In genomic region chr8:121850436-121850820, GRCm38 (mm10) we compare ENCODE assay signal across 8 mouse cellular contexts. TPM values are rescaled to one million over a fixed set of nuclear protein-coding genes. Genes with fewer than 3 reads are reported as not detected.
A peak's percentile ranks its signal among the peaks of the same experiment; 100 is the strongest.
DNase-seq lines count a peak whose midpoint lies in the region; ATAC-seq and TF ChIP-seq lines count a peak whose summit lies in the region.

No protein-coding gene starts in this region.

- 41% methylated on average over 12 of the region's 12 CpGs for WGBS in lung, postnatal 0 days
- 34% methylated on average over 12 of the region's 12 CpGs for WGBS in forebrain, embryonic 10.5 days
- WGBS in limb, embryonic 11.5 days: 46% methylated on average over 12 of the region's 12 CpGs
- 45% methylated on average over 12 of the region's 12 CpGs for WGBS in small intestine, adult 2 months

- no peak overlapping the region for H3K4me3 ChIP-seq in lung, postnatal 0 days (ENCODE audit: low read depth, low read length)
- H3K4me3 ChIP-seq in forebrain, embryonic 10.5 days: peak overlapping the region; percentile 45
- no peak overlapping the region for H3K4me3 ChIP-seq in limb, embryonic 11.5 days (ENCODE audit: low read depth, low read length)
- peak overlapping the region; percentile 38; the same call in 1 of the 2 replicates for H3K4me3 ChIP-seq in small intestine, adult 2 months (ENCODE audit: low read depth, low read length)

- TF ChIP-seq CTCF in lung, postnatal 0 days (IDR thresholded peaks at IDR 0.05): no peak
- no peak for TF ChIP-seq CTCF in small intestine, adult 2 months (IDR thresholded peaks at IDR 0.05; ENCODE audit: extremely low read depth, insufficient read length, insufficient replicate concordance, low read depth, low read length)

- TF ChIP-seq EP300 in lung, postnatal 0 days (IDR thresholded peaks at IDR 0.05): no peak

- no peak overlapping the region for H3K27ac ChIP-seq in lung, postnatal 0 days (ENCODE audit: low read length)
- H3K27ac ChIP-seq in forebrain, embryonic 10.5 days: peak overlapping the region; percentile 88
- no peak overlapping the region for H3K27ac ChIP-seq in limb, embryonic 11.5 days (replicated peaks; ENCODE audit: low read depth, low read length)
- H3K27ac ChIP-seq in small intestine, adult 2 months (ENCODE audit: insufficient read depth, low read depth, low read length): no peak overlapping the region

- H3K9me3 ChIP-seq in lung, postnatal 0 days (ENCODE audit: low read length): no peaks in the 10 kb centered on the region
- H3K9me3 ChIP-seq in forebrain, embryonic 10.5 days: no peaks in the 10 kb centered on the region
- H3K9me3 ChIP-seq in limb, embryonic 11.5 days (ENCODE audit: control insufficient read depth, low read length): no peaks in the 10 kb centered on the region

- no peak for TF ChIP-seq POLR2A in small intestine, adult 2 months (IDR thresholded peaks at IDR 0.05; ENCODE audit: low read depth, low read length)

- peaks cover 5% of the 10 kb centered on the region; the same call in 1 of the 2 replicates for H3K4me1 ChIP-seq in lung, postnatal 0 days (ENCODE audit: insufficient read depth, low read depth, low read length)
- H3K4me1 ChIP-seq in forebrain, embryonic 10.5 days: peaks cover 30% of the 10 kb centered on the region
- no peaks in the 10 kb centered on the region for H3K4me1 ChIP-seq in limb, embryonic 11.5 days (ENCODE audit: control insufficient read depth, insufficient read depth, low read length)
- no peaks in the 10 kb centered on the region for H3K4me1 ChIP-seq in small intestine, adult 2 months (ENCODE audit: control insufficient read depth, insufficient read depth, insufficient read length, low read length)

- H3K27me3 ChIP-seq in lung, postnatal 0 days (replicated peaks; ENCODE audit: insufficient read depth, low read length): no peaks in the 10 kb centered on the region
- peaks cover 5% of the 10 kb centered on the region; the same call in 1 of the 2 replicates for H3K27me3 ChIP-seq in forebrain, embryonic 10.5 days (ENCODE audit: poor library complexity, severe bottlenecking)
- no peaks in the 10 kb centered on the region for H3K27me3 ChIP-seq in limb, embryonic 11.5 days (ENCODE audit: control insufficient read depth, insufficient read depth, low read length)
- no peaks in the 10 kb centered on the region for H3K27me3 ChIP-seq in small intestine, adult 2 months (ENCODE audit: control insufficient read depth, insufficient read depth, low read length)

- H3K9ac ChIP-seq in lung, postnatal 0 days (replicated peaks; ENCODE audit: low read depth): no peak overlapping the region
- peak overlapping the region; percentile 53; the same call in 1 of the 2 replicates for H3K9ac ChIP-seq in limb, embryonic 11.5 days (ENCODE audit: low read length)

- ATAC-seq in lung, postnatal 0 days: no peak
- no peak for ATAC-seq in limb, embryonic 11.5 days (ENCODE audit: insufficient number of reproducible peaks, low FRiP score, low TSS enrichment, low read depth)
- ATAC-seq in megakaryocyte-erythroid progenitor cell, adult 5-6 weeks (replicated peaks; ENCODE audit: low FRiP score, low TSS enrichment, poor library complexity, severe bottlenecking): no peak

- no peaks in the 10 kb centered on the region for H3K36me3 ChIP-seq in lung, postnatal 0 days (ENCODE audit: insufficient read depth, low read length)
- peaks cover 3% of the 10 kb centered on the region; the same call in 1 of the 2 replicates for H3K36me3 ChIP-seq in forebrain, embryonic 10.5 days (replicated peaks)
- H3K36me3 ChIP-seq in limb, embryonic 11.5 days (ENCODE audit: control insufficient read depth, insufficient read depth, low read length): no peaks in the 10 kb centered on the region
- H3K36me3 ChIP-seq in small intestine, adult 2 months (ENCODE audit: control insufficient read depth, insufficient read depth, low read length): no peaks in the 10 kb centered on the region

- DNase-seq in lung, postnatal 0 days (ENCODE audit: low spot score): no peak
- no peak for DNase-seq in lung, postnatal 36 days
- no peak for DNase-seq in forebrain, embryonic 10.5 days (ENCODE audit: extremely low spot score, low spot score)
- DNase-seq in limb, embryonic 11.5 days (ENCODE audit: low spot score): no peak
- no peak for DNase-seq in adipocyte (ENCODE audit: low spot score)
- DNase-seq in T-cell, adult 2 months (ENCODE audit: low spot score): no peak

- peak overlapping the region; percentile 46 for H3K4me2 ChIP-seq in lung, postnatal 0 days (replicated peaks; ENCODE audit: low read depth, low read length)
- peak overlapping the region; percentile 53 for H3K4me2 ChIP-seq in limb, embryonic 11.5 days (ENCODE audit: low read depth, severe bottlenecking)

RNA-seq across cellular contexts. Expression of gene Klhdc4, which starts 21.1 kb away (rescaled TPM):
- 22.9 and 28.4 TPM in 2 replicates for polyA plus RNA-seq in lung, postnatal 0 days (2015; fragmentation: Nextera tagmentation; extraction: Ambion mirVana)
- polyA plus RNA-seq in forebrain, embryonic 10.5 days (2016; fragmentation: Nextera tagmentation; extraction: Ambion mirVana): 74.4 and 76.8 TPM in 2 replicates
- polyA plus RNA-seq in limb, embryonic 11.5 days (2014; fragmentation: Nextera tagmentation; extraction: Ambion mirVana): 52.8 and 60.8 TPM in 2 replicates
- polyA plus RNA-seq in small intestine, adult 2 months (2012; rRNA removed): 7.1 and 10.8 TPM in 2 replicates
- total RNA-seq in megakaryocyte-erythroid progenitor cell, adult 5-6 weeks (2014; fragmentation: Nextera tagmentation): 45.6 and 50.3 TPM in 2 replicates
- 36.1 and 42.6 TPM in 2 replicates for total RNA-seq in megakaryocyte-erythroid progenitor cell, adult 5-6 weeks (2017)

RNA-seq across cellular contexts. Expression of gene Slc7a5, which starts 57.1 kb away (rescaled TPM):
- polyA plus RNA-seq in lung, postnatal 0 days (2015; fragmentation: Nextera tagmentation; extraction: Ambion mirVana): 4.3 and 7.5 TPM in 2 replicates
- 27.4 and 30.5 TPM in 2 replicates for polyA plus RNA-seq in forebrain, embryonic 10.5 days (2016; fragmentation: Nextera tagmentation; extraction: Ambion mirVana)
- polyA plus RNA-seq in limb, embryonic 11.5 days (2014; fragmentation: Nextera tagmentation; extraction: Ambion mirVana): 15.2 and 17.0 TPM in 2 replicates
- 10.9 and 11.5 TPM in 2 replicates for polyA plus RNA-seq in small intestine, adult 2 months (2012; rRNA removed)
- 78.1 and 90.0 TPM in 2 replicates for total RNA-seq in megakaryocyte-erythroid progenitor cell, adult 5-6 weeks (2014; fragmentation: Nextera tagmentation)
- total RNA-seq in megakaryocyte-erythroid progenitor cell, adult 5-6 weeks (2017): 23.6 and 43.1 TPM in 2 replicates

Comparison
In these comparisons a context has a peak if more than half of its experiments do, and no peak if none do; other contexts are left out.
1. H3K4me3 ChIP-seq: peak in forebrain, embryonic 10.5 days (single experiment) and small intestine, adult 2 months (single experiment); none in lung, postnatal 0 days (single experiment) and limb, embryonic 11.5 days (single experiment).